Comparison of ENCODE assay signal across 8 mouse cellular contexts in genomic region chr7:45704730-45705442, GRCm38 (mm10). TPM values are rescaled to one million over a fixed set of nuclear protein-coding genes. Genes with fewer than 3 reads are reported as not detected.
DNase-seq lines count a peak whose midpoint lies in the region; ATAC-seq lines count a peak whose summit lies in the region.

Gene Dbp (plus strand): TSS chr7:45705088.

- H3K27ac ChIP-seq in hindbrain, embryonic 10.5 days = peak within 1 kb of the TSS; percentile 91

- peaks cover 4% of the 10 kb centered on the region for H3K36me3 ChIP-seq in hindbrain, embryonic 10.5 days

- peaks cover 81% of the 10 kb centered on the region for H3K4me1 ChIP-seq in hindbrain, embryonic 10.5 days (replicated peaks)

- under 1% methylated on average over 36 of the region's 36 CpGs for WGBS in hindbrain, embryonic 10.5 days

- ATAC-seq in frontal cortex, adult (ENCODE audit: low TSS enrichment) = peak; percentile 42

- H3K27me3 ChIP-seq in hindbrain, embryonic 10.5 days (ENCODE audit: insufficient read depth, poor library complexity, severe bottlenecking) = peaks cover 18% of the 10 kb centered on the region

- H3K9me3 ChIP-seq in hindbrain, embryonic 10.5 days = no peaks in the 10 kb centered on the region

- peak within 1 kb of the TSS; percentile 79 for H3K4me3 ChIP-seq in hindbrain, embryonic 10.5 days

- DNase-seq in MEL-GATA-1-ER (ENCODE audit: extremely low read depth, low read depth) = peak; percentile 99
- peak; percentile 100 for DNase-seq in cerebellum, adult 9-10 months
- DNase-seq in hindbrain, embryonic 10.5 days (ENCODE audit: low spot score) = peak; percentile 100
- peak; percentile 98 for DNase-seq in layer of hippocampus, postnatal 10 days (ENCODE audit: low spot score in 2 of 2)
- peak; percentile 100 for DNase-seq in lung, postnatal 10 days
- DNase-seq in ovary, postnatal 36 days (ENCODE audit: low spot score) = peak; percentile 97
- peak; percentile 99 for DNase-seq in thymus, postnatal 25 days

RNA-seq across cellular contexts. Expression of gene Dbp, which starts in this region (rescaled TPM):
- polyA plus RNA-seq in hindbrain, embryonic 10.5 days (2016; fragmentation: Nextera tagmentation; extraction: Ambion mirVana) = 3.0 and 3.4 TPM in 2 replicates
- total RNA-seq in layer of hippocampus, postnatal 10 days (2021) = 10 to 100 TPM; 37.1 to 43.4 TPM

Comparison
In these comparisons a context has a peak if more than half of its experiments do, and no peak if none do; other contexts are left out.
1. Peak in every context shown above with its lines: DNase-seq, ATAC-seq, H3K4me3 ChIP-seq and H3K27ac ChIP-seq.